In the genomic region with DNA sequence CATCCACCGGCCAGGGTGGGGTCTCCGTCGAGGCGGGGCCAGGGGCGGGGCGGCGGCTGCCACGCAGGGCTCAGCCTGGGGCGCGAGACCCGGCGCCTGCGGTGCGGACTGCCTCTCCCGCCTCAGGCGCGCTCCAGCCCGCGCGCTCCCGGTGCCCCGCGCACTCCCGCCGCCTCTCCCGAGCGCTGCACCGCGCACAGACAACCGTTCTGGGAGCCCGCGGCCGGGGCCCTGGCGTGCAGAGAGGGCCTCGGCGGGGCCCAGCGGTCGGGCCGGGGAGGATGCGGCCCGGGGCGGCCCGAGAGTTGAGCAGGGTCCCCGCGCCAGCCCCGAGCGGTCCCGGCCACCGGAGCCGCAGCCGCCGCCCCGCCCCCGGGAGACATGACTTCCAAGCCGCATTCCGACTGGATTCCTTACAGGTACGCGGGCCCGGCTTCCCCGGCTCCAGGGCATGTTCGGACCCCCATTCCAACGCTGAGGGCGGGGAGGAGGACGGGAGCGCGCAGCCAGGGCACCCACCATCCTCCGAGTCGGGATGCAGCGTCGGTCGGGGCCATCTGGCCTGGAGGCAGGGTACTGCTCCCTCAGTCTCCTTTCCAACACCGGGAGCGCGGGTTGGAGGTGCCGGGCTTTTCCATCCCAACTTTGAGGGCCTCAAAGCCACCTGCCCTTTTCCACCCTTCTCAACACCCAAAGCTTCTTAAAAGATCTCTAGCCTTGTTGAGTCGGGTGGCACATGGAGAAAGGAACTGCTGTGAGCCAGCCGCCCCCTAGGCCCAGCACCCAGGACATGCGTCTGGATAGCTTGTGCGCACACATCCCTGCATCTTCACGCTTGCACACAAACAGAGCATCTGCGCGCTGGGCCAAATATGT, we compare ENCODE assay signal across 9 mouse cellular contexts.
DNase-seq lines count a peak whose midpoint lies in the region; ATAC-seq and TF ChIP-seq lines count a peak whose summit lies in the region.
"Had no signal": no experiment of that assay in that cellular context is flagged by ENCODE, and none has a peak within 500 bp of the region (broad histone marks: within the 10 kb centered on the region; RNA-seq: fewer than 3 reads in every experiment).

No protein-coding gene starts in this region.

- H3K36me3 ChIP-seq in neural tube, embryonic 15.5 days: no peaks in the 10 kb centered on the region

- 1% methylated on average over 81 of the region's 82 CpGs for whole genome bisulfite sequencing in neural tube, embryonic 15.5 days

- peak; percentile 79; the same call in 1 of the 2 replicates for ATAC-seq in cerebellum, adult (ENCODE audit: insufficient number of reproducible peaks, low FRiP score, low TSS enrichment)
- ATAC-seq in neural tube, embryonic 15.5 days (ENCODE audit: low FRiP score): peak; percentile 84

- peak overlapping the region; percentile 75 for H3K9ac ChIP-seq in neural tube, embryonic 15.5 days (replicated peaks)

- H3K27ac ChIP-seq in embryonic fibroblast, embryonic 13.5 days (ENCODE audit: insufficient read depth, low read length): no peak overlapping the region
- peak overlapping the region; percentile 90 for H3K27ac ChIP-seq in neural tube, embryonic 15.5 days (replicated peaks)

- H3K27me3 ChIP-seq in neural tube, embryonic 15.5 days (replicated peaks): no peaks in the 10 kb centered on the region; the same call in 1 of the 2 replicates

- peak overlapping the region; percentile 69 for H3K4me2 ChIP-seq in neural tube, embryonic 15.5 days

- H3K9me3 ChIP-seq in neural tube, embryonic 15.5 days (replicated peaks): no peaks in the 10 kb centered on the region
- H3K9me3 ChIP-seq: megakaryocyte, embryonic 14.5 days had no signal

- DNase-seq in layer of hippocampus, adult 18-20 months (ENCODE audit: low spot score in 2 of 2): peak; percentile 62 to 64
- DNase-seq in layer of hippocampus, adult 9-10 months (ENCODE audit: low spot score): no peak
- DNase-seq in left cerebral cortex, postnatal 4 days: peak; percentile 56
- DNase-seq in urinary bladder, postnatal 36 days (ENCODE audit: low spot score in 2 of 2): no peak
- no peak for DNase-seq in lung, postnatal 25 days (ENCODE audit: low spot score)

- TF ChIP-seq POLR2A in embryonic fibroblast, embryonic 13.5 days (IDR thresholded peaks at IDR 0.05; ENCODE audit: low read depth, low read length): no peak

- intact Hi-C loops in left cerebral cortex, postnatal 4 days (cut with DNase I): loop anchor here (5.0 kb wide), 1 partner anchor 59 kb away; a partner anchor contains a TSS

- no peak for TF ChIP-seq CTCF in embryonic fibroblast, embryonic 13.5 days (IDR thresholded peaks at IDR 0.05; ENCODE audit: borderline replicate concordance, insufficient read depth, low read length)

- H3K4me1 ChIP-seq in embryonic fibroblast, embryonic 13.5 days (ENCODE audit: control insufficient read depth, insufficient read depth, low read length): no peaks in the 10 kb centered on the region
- peaks cover 43% of the 10 kb centered on the region for H3K4me1 ChIP-seq in neural tube, embryonic 15.5 days
- H3K4me1 ChIP-seq: megakaryocyte, embryonic 14.5 days had no signal

- H3K4me3 ChIP-seq in embryonic fibroblast, embryonic 13.5 days (ENCODE audit: insufficient read depth, low read length): peak overlapping the region; percentile 34
- peak overlapping the region; percentile 57 for H3K4me3 ChIP-seq in neural tube, embryonic 15.5 days (replicated peaks)
- H3K4me3 ChIP-seq: megakaryocyte, embryonic 14.5 days had no signal

Comparison
In these comparisons a context has a peak if more than half of its experiments do, and no peak if none do; other contexts are left out.
1. DNase-seq: peak in layer of hippocampus, adult 18-20 months (2 of 2) and left cerebral cortex, postnatal 4 days (single experiment); none in layer of hippocampus, adult 9-10 months (single experiment), urinary bladder, postnatal 36 days (0 of 2) and lung, postnatal 25 days (single experiment).